Mouse (Mus musculus): ENCODE measurements at regions not wholly inside any gene's neighbourhood (a gene's known extent, or its start where the extent isn't known, plus 50 kb on each side); places are given as distances from the start of the nearest gene placed in this dataset.

DNA sequence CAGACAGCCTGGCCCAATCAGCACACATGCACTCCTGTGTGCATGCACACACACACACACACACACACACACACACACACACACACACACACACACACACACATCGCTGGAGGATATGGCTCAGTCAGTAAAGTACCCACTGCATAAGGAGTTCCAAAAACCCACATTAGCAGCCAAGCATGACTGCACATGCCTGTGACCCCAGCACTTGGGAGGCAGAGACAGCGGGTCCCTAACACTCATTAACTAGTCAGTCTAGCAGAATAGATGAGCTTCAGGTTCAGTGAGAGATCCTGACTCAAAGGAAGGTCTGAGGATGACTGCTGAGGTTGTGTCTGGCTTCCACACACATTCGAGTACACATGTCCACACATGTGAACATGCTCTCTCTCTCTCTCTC, 65.4 kb upstream of the Thy1 start:
- in situ Hi-C loops (cut with MboI, MseI): no loop called here

DNA sequence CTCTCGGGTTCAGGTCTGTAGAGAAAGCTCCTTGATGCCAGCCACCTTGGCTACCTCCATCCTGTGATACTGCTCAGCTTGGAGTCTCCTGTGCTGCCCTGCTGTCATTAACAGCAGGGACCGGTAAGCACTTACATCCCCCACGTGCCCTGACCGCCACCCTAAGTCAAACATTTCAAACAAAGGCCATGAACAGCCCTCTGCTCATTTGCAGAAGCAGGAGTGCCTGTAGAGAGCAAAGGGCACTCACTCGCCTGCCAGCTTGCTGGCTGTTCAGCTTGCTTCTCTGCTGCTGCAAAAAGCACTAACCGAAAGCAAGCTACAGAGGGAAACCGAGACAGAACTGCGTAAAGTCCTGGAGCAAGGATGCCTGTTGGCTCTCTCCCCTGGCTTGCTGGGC, 61.8 kb upstream of the Thy1 start:
- in situ Hi-C loops (cut with MboI, MseI): no loop called here

- in situ Hi-C loops (cut with MboI, MseI): no loop called here
These were observed 60.8 kb upstream of the Thy1 start for GRCm38 (mm10) chr9:43982359-43982889.

GRCm38 (mm10) chr9:43983220-43983619, 60.0 kb upstream of the Thy1 start:
- in situ Hi-C loops (cut with MboI, MseI): no loop called here

- in situ Hi-C loops (cut with MboI, MseI): loop anchor here (5.0 kb wide), 1 partner anchor 63 kb away; no protein-coding TSS in a partner anchor
These were observed 58.8 kb upstream of the Thy1 start for GRCm38 (mm10) chr9:43984181-43985062.

- in situ Hi-C loops (cut with MboI, MseI): loop anchor here (5.0 kb wide), 1 partner anchor 59 kb away; no protein-coding TSS in a partner anchor
These were observed 55.2 kb upstream of the Thy1 start for GRCm38 (mm10) chr9:43987957-43988356.

- in situ Hi-C loops (cut with MboI, MseI): loop anchor here (5.0 kb wide), 1 partner anchor 58 kb away; no protein-coding TSS in a partner anchor
These were observed 54.0 kb upstream of the Thy1 start for GRCm38 (mm10) chr9:43988981-43989860.

DNA sequence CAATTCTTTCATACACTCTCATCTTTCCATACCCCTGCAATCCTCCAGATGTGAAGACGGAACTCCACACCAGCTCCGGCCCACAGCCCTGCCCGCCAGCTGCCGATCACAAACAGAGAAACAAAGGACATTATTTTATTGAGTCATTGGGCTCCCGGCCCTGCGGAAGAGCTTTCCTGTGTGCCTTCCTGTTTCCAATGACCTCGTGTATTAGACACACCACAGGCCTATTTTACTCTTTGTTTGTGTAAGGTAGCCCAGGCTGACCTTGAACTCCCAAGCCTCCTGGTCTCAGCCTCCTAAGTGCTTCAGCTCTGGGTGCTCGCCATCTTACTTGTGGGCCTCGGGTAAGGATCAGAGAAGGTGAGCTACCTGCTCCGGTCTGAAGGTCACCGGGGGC, 53.1 kb upstream of the Thy1 start:
- in situ Hi-C loops (cut with MboI, MseI): no loop called here

DNA sequence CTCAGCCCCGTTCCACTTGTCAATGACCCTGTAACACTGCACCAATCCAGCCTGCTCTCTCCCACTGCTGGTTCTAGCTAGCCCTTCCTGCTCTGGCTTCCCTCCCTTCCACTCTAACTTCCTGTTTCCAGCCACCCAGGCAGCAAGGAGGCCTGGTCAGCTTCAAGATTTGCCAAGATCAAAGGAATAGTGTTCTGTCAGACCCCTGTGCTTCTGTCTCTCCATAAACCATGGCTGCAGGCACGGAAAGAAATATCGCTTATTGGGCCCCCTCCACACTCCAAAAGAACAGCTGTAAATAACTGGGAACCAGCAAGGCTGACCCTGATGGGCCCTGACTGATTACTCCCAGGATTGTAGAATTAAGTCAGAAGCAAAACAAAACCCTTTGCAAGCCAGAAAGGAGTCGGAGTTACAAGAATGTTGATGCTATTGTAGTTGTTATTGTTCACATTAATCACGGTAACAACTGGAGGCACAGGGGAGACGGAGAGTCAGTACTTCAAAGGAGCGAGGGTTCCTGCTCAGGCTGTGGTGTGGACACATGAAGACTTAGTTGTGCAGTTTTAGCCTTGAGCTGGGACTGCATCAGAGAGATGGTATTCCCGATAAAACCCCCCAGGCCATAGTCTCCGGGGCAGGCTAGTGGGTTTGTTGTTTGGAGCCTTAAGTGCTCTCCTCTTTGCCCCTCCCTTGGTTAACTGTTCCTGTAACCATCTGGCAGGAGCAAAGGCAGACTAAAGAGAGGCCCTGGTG, 49.8 kb upstream of the Thy1 start:
- in situ Hi-C loops (cut with MboI, MseI): no loop called here

All from regulatory T cell (primary cell).